Comparison of ENCODE assay signal across 22 mouse cellular contexts in the genomic region with DNA sequence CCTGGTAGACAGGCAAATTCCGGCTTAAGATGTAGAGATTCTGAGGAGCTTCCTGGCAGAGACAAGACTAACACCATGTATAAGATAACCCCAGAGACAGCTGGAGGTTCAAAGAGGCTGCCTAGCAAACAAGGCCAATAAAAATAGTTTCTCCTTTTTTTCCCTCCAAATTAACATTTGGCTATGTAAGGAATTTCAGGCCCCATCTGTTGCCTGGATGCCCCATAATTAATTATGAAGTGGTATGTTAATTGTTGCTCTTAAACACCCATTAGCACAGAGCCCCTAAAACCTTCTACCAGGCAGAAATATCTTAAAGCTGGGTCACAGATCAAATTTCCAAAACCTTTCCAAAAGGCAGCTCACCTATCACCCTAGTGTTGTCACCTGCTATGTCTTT.
DNase-seq lines count a peak whose midpoint lies in the region; ATAC-seq and TF ChIP-seq lines count a peak whose summit lies in the region.
"Had no signal": no experiment of that assay in that cellular context is flagged by ENCODE, and none has a peak within 500 bp of the region (broad histone marks: within the 10 kb centered on the region; RNA-seq: fewer than 3 reads in every experiment).

No protein-coding gene starts in this region.

- no peak overlapping the region for H3K9ac ChIP-seq in forebrain, embryonic 12.5 days
- no peak overlapping the region for H3K9ac ChIP-seq in forebrain, embryonic 14.5 days (ENCODE audit: low read length)
- H3K9ac ChIP-seq in forebrain, embryonic 11.5 days (ENCODE audit: low read length): no peak overlapping the region
- H3K9ac ChIP-seq in forebrain, embryonic 15.5 days (replicated peaks): no peak overlapping the region
- H3K9ac ChIP-seq: embryonic facial prominence, embryonic 12.5 days had no signal

- TF ChIP-seq POLR2A in olfactory bulb, adult 2 months (IDR thresholded peaks at IDR 0.05; ENCODE audit: insufficient read depth, low read depth, low read length): no peak

- H3K27ac ChIP-seq in forebrain, embryonic 12.5 days: peak overlapping the region; percentile 60
- no peak overlapping the region for H3K27ac ChIP-seq in forebrain, embryonic 10.5 days
- H3K27ac ChIP-seq in forebrain, embryonic 14.5 days (ENCODE audit: low read depth, low read length): no peak overlapping the region
- H3K27ac ChIP-seq in forebrain, embryonic 11.5 days (ENCODE audit: low read depth, low read length): no peak overlapping the region
- H3K27ac ChIP-seq in forebrain, embryonic 15.5 days (replicated peaks): peak overlapping the region; percentile 61
- peak overlapping the region; percentile 83; the same call in 1 of the 2 replicates for H3K27ac ChIP-seq in olfactory bulb, adult 2 months (ENCODE audit: insufficient read depth, low read depth, low read length)
- H3K27ac ChIP-seq in embryonic facial prominence, embryonic 10.5 days (replicated peaks): no peak overlapping the region
- H3K27ac ChIP-seq: embryonic facial prominence, embryonic 12.5 days had no signal

- no peak overlapping the region for H3K4me3 ChIP-seq in forebrain, embryonic 12.5 days (replicated peaks)
- H3K4me3 ChIP-seq in forebrain, embryonic 10.5 days: no peak overlapping the region
- H3K4me3 ChIP-seq in forebrain, embryonic 14.5 days (ENCODE audit: low read depth, low read length): no peak overlapping the region
- H3K4me3 ChIP-seq in forebrain, embryonic 11.5 days (ENCODE audit: low read depth, low read length): no peak overlapping the region
- H3K4me3 ChIP-seq in forebrain, embryonic 15.5 days: no peak overlapping the region
- H3K4me3 ChIP-seq in olfactory bulb, adult 2 months (ENCODE audit: insufficient read depth, low read depth, low read length): no peak overlapping the region
- H3K4me3 ChIP-seq in embryonic facial prominence, embryonic 10.5 days: no peak overlapping the region
- H3K4me3 ChIP-seq: embryonic facial prominence, embryonic 12.5 days had no signal

- no peaks in the 10 kb centered on the region for H3K9me3 ChIP-seq in forebrain, embryonic 12.5 days
- no peaks in the 10 kb centered on the region for H3K9me3 ChIP-seq in forebrain, embryonic 10.5 days
- no peaks in the 10 kb centered on the region for H3K9me3 ChIP-seq in forebrain, embryonic 14.5 days (replicated peaks; ENCODE audit: control insufficient read depth, low read length)
- no peaks in the 10 kb centered on the region for H3K9me3 ChIP-seq in forebrain, embryonic 11.5 days (ENCODE audit: control insufficient read depth, low read length)
- H3K9me3 ChIP-seq in forebrain, embryonic 15.5 days: no peaks in the 10 kb centered on the region
- no peaks in the 10 kb centered on the region for H3K9me3 ChIP-seq in embryonic facial prominence, embryonic 10.5 days
- H3K9me3 ChIP-seq: embryonic facial prominence, embryonic 12.5 days; G1E had no signal

- 79% methylated on average over 1 of the region's 1 CpGs for WGBS in forebrain, embryonic 12.5 days
- 65% methylated on average over 1 of the region's 1 CpGs for WGBS in forebrain, embryonic 10.5 days
- 39% methylated on average over 1 of the region's 1 CpGs for WGBS in forebrain, embryonic 14.5 days
- 64% methylated on average over 1 of the region's 1 CpGs for WGBS in forebrain, embryonic 11.5 days
- WGBS in forebrain, embryonic 15.5 days: 28% methylated on average over 1 of the region's 1 CpGs
- 39% methylated on average over 1 of the region's 1 CpGs for WGBS in olfactory bulb, adult 2 months
- 58% methylated on average over 1 of the region's 1 CpGs for WGBS in embryonic facial prominence, embryonic 10.5 days

- peaks cover 10% of the 10 kb centered on the region for H3K4me1 ChIP-seq in forebrain, embryonic 12.5 days
- H3K4me1 ChIP-seq in forebrain, embryonic 10.5 days: peaks cover 20% of the 10 kb centered on the region
- peaks cover 14% of the 10 kb centered on the region for H3K4me1 ChIP-seq in forebrain, embryonic 14.5 days (ENCODE audit: control insufficient read depth, insufficient read depth, low read length)
- peaks cover 3% of the 10 kb centered on the region; the same call in 1 of the 2 replicates for H3K4me1 ChIP-seq in forebrain, embryonic 11.5 days (replicated peaks; ENCODE audit: control insufficient read depth, insufficient read depth, low read length)
- peaks cover 17% of the 10 kb centered on the region for H3K4me1 ChIP-seq in forebrain, embryonic 15.5 days
- peaks cover 27% of the 10 kb centered on the region for H3K4me1 ChIP-seq in olfactory bulb, adult 2 months (ENCODE audit: control insufficient read depth, insufficient read depth, low read length)
- H3K4me1 ChIP-seq in embryonic facial prominence, embryonic 10.5 days: peaks cover 25% of the 10 kb centered on the region

- no peak for DNase-seq in forebrain, embryonic 10.5 days (ENCODE audit: extremely low spot score, low spot score)
- DNase-seq in forebrain, embryonic 14.5 days (ENCODE audit: low spot score): peak; percentile 76
- no peak for DNase-seq in forebrain, embryonic 11.5 days (ENCODE audit: low spot score)
- DNase-seq in embryonic facial prominence, embryonic 10.5 days (ENCODE audit: low spot score): no peak
- DNase-seq in left cerebral cortex, postnatal 25 days (ENCODE audit: low spot score in 2 of 2): no peak
- DNase-seq: adrenal gland, adult 2 months; adrenal gland, postnatal 10 days; adrenal gland, postnatal 25 days; B cell, adult 2 months; cerebellum, adult 11-12 months; cerebellum, adult 2 months; cerebellum, adult 9-10 months; cerebellum, postnatal 10 days; cerebellum, postnatal 25 days; embryo, embryonic 11 days had no signal

- H3K27me3 ChIP-seq in forebrain, embryonic 12.5 days: no peaks in the 10 kb centered on the region
- H3K27me3 ChIP-seq in forebrain, embryonic 10.5 days (ENCODE audit: poor library complexity, severe bottlenecking): no peaks in the 10 kb centered on the region
- H3K27me3 ChIP-seq in forebrain, embryonic 14.5 days (replicated peaks; ENCODE audit: control insufficient read depth, insufficient read depth, low read length): no peaks in the 10 kb centered on the region
- H3K27me3 ChIP-seq in forebrain, embryonic 11.5 days (ENCODE audit: control insufficient read depth, insufficient read depth, low read length): no peaks in the 10 kb centered on the region
- H3K27me3 ChIP-seq in forebrain, embryonic 15.5 days: no peaks in the 10 kb centered on the region
- H3K27me3 ChIP-seq in embryonic facial prominence, embryonic 10.5 days (replicated peaks; ENCODE audit: low read depth, poor library complexity, severe bottlenecking): peaks cover 6% of the 10 kb centered on the region; the same call in 1 of the 2 replicates
- H3K27me3 ChIP-seq: CH12.LX; embryonic facial prominence, embryonic 12.5 days had no signal

- H3K36me3 ChIP-seq in forebrain, embryonic 12.5 days (replicated peaks): no peaks in the 10 kb centered on the region
- no peaks in the 10 kb centered on the region for H3K36me3 ChIP-seq in forebrain, embryonic 10.5 days (replicated peaks)
- no peaks in the 10 kb centered on the region for H3K36me3 ChIP-seq in forebrain, embryonic 14.5 days (ENCODE audit: control insufficient read depth, insufficient read depth, low read length)
- H3K36me3 ChIP-seq in forebrain, embryonic 11.5 days (ENCODE audit: control insufficient read depth, insufficient read depth, low read length): no peaks in the 10 kb centered on the region
- no peaks in the 10 kb centered on the region for H3K36me3 ChIP-seq in forebrain, embryonic 15.5 days
- H3K36me3 ChIP-seq in embryonic facial prominence, embryonic 10.5 days (replicated peaks): no peaks in the 10 kb centered on the region
- H3K36me3 ChIP-seq: embryonic facial prominence, embryonic 12.5 days; G1E had no signal

- intact Hi-C loops in left cerebral cortex, postnatal 25 days (cut with DNase I): no loop called here

- no peak for TF ChIP-seq CTCF in olfactory bulb, adult 2 months (IDR thresholded peaks at IDR 0.05; ENCODE audit: insufficient read depth, low read depth, low read length)

- ATAC-seq in forebrain, embryonic 12.5 days (ENCODE audit: low FRiP score): no peak
- ATAC-seq in forebrain, embryonic 14.5 days: peak; percentile 72
- no peak for ATAC-seq in forebrain, embryonic 11.5 days (replicated peaks; ENCODE audit: low FRiP score)
- peak; percentile 64 for ATAC-seq in forebrain, embryonic 15.5 days (replicated peaks)
- ATAC-seq: CD4-positive, CD25-positive, alpha-beta regulatory T cell, adult 4 months had no signal

- H3K4me2 ChIP-seq in forebrain, embryonic 12.5 days: no peak overlapping the region
- H3K4me2 ChIP-seq in forebrain, embryonic 14.5 days (ENCODE audit: low read length): no peak overlapping the region
- no peak overlapping the region for H3K4me2 ChIP-seq in forebrain, embryonic 11.5 days (ENCODE audit: low read depth, low read length, severe bottlenecking)
- H3K4me2 ChIP-seq in forebrain, embryonic 15.5 days (replicated peaks): no peak overlapping the region
- H3K4me2 ChIP-seq: embryonic facial prominence, embryonic 12.5 days had no signal

Comparison
In these comparisons a context has a peak if more than half of its experiments do, and no peak if none do; other contexts are left out.
1. ATAC-seq: peak in forebrain, embryonic 14.5 days (single experiment) and forebrain, embryonic 15.5 days (single experiment); none in forebrain, embryonic 12.5 days (single experiment) and forebrain, embryonic 11.5 days (single experiment).
2. H3K27ac ChIP-seq: peak in forebrain, embryonic 12.5 days (single experiment), forebrain, embryonic 15.5 days (single experiment) and olfactory bulb, adult 2 months (single experiment); none in forebrain, embryonic 10.5 days (single experiment), forebrain, embryonic 14.5 days (single experiment), forebrain, embryonic 11.5 days (single experiment) and embryonic facial prominence, embryonic 10.5 days (single experiment).